Mouse (Mus musculus) frontal cortex, adult 2 months (tissue): ENCODE data around the gene Cers3. TPM values are rescaled to one million over a fixed set of nuclear protein-coding genes. Genes with fewer than 3 reads are reported as not detected.

Experiments used
- DNase-seq, 2 experiments: peaks; one replicate each; pipeline ENCODE4 v3.0.0; 2022; ENCODE audit warnings: low spot score in 1 of 2; ENCODE audit errors: extremely low spot score in 1 of 2
- polyA plus RNA-seq: library from polyadenylated mRNA; depleted of rRNA; stranded (reverse); fragments of >200 nt; gene quantifications from 2 replicates; pipeline ENCODE4 v1.2.3, GENCODE M21; 2012

The Cers3 gene
- polyA plus RNA-seq, 1 experiment = 0.34 TPM

DNA sequence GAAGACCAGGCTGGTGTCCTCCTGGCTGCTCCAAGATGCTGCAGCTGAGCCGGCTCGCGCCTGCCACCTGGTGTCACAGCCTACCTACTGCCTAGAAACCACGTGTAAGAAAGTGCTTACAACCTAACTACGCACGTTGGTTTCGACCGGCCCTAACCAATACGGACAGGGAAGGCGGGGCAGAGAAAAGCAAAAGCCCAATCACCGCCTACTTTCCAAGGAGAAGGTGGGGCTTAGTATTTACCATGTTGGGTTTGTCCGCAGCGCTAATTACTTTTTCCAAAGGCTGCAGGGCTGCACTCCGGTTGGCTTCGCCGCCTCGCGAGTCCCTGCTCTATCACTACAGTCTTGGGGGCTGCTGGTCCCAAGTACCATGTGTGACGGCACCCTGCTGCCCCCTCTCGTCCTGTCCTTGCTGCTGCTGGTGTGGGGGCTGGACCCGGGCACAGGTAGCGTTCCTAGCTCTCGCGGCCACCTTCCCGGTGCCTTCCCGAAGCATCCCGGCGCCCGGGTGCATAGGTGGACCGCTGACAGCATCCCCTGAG lies 96.2 kb downstream of the Cers3 start, which contains the start of gene Adamts17:
Adamts17 (plus strand) TSS at position 273 of the 545 bp plus-strand sequence.
- peak; percentile 96 to 98 for DNase-seq

DNA sequence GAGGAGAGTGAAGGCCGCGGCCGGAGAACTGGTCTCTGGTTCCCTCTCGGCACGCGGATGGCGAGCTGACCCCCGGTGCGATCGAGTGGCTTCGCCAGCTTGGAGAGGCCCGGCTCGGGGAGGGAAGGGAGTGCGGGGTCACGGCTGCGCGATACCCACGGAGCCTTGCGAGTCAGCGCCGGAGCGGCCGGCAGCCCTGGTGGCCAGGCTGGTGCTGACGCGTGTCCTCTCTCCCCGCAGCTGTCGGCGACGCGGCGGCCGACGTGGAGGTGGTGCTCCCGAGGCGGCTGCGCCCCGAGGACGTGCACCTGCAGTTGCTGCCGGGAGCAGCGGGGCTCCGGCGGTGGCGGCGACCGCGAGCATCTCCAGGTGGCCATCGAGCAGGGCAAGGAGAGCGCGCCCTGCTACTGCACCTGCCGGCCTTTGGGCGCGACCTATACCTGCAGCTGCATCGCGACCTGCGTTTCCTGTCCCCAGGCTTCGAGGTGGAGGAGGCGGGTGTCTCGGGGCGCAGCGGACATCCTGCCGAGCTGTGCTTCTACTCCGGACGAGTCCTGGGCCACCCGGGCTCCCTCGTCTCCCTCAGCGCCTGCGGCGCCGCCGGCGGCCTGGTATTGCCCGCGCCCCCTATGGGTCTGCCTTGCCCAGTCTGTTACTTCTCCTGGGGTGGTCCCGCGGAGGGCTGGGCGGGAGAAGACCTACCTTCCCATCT lies 96.9 kb downstream of the Cers3 start:
- no peak for DNase-seq

DNA sequence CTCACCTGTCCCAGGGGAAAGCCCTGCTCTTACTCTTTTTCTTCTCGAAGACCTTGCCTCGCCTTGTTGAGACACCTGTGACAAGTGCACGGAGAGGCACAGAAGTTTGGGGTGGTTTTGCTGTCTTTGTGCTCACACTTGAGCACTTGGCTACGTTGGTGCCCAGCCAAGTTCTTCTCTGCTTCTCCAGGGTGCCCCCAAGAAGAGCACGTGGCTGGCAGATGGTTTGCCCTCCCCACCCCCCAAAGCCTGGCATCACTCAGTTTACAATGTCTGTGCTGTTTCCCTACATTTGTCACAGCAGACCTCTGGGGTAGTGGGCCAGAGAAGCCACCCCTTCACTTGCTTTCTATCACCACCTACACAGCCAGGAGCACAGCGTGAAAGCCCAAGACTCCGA lies 97.9 kb downstream of the Cers3 start:
- no peak for DNase-seq

DNA sequence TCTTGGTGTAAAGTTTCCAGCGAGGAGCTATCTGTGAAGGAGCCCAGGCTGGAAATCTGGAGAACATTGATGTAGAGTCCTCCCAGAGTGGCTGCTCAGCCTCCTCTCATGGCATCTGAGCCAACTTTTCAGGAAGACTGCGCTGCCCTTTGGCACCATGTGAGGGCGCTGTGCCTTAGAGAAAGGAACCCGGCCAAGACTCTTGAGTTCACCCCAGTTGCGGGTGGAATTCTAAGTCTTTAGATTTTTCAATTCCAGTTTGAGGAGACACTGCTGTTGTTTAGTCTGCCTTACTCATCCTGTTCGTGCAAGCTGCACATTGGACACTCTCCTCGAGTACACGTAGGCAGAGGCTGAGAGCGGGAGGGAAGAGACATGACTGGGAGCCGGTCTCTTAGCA lies 98.7 kb downstream of the Cers3 start:
- peak; percentile 77 to 97 for DNase-seq

DNA sequence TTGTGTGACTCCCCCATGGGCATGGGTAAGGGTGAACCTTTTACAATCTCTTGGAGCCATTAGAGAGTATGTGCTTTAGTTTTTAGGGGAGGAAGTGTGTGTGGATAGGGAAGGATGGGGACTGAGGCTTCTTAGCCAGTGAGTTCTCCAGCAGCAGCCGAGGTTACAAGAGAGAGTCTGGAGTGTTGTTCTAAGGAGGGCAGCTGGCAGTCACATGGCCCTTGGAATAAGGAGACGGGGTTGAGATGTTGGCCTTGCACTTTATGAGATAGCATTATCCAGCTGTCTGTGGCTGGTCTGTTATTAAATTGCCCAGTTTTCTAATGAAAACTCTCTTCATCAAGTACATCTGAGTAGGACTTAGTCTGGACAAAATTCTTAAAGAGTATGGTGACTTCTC lies 100.5 kb downstream of the Cers3 start:
- DNase-seq = no peak

DNA sequence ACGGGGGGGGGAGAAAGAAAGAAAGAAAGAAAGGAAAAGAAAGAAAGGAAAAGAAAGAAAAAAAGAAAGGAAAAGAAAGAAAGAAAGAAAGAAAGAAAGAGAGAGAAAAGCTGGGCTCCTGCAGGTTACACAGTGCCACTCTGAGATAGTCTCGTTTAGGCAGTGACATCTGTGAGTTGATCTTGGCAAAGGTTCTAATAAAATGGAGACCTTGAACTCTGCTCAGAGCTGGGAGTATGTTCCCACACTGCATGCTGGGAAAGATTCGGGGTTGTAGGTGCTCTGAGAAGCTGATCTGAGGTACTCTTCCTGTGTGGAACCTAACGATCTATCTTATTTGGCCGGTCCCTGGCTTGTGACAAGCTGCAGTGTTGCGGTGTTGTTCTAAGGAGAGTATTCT lies 103.3 kb downstream of the Cers3 start:
- no peak for DNase-seq

DNA sequence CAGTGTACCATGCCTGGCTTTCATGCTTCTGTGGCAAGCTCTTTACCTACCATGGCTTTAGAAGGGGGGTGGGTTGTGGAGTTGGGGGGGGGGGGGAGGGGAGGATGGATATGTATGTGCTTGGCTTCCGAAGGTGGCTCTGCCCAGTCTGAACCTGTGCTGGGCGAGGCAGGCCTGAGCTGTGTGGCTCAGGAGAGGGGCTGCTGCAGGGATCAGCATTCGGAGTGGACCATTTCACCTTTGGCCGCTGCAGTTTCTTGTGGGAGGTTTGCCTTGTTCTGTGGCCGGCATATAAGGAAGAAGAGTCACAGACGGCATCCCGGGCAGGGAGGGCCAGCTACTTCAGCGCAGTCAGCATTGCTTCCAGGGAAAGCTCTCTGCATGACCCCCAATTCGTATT lies 104.0 kb downstream of the Cers3 start:
- DNase-seq = no peak

DNA sequence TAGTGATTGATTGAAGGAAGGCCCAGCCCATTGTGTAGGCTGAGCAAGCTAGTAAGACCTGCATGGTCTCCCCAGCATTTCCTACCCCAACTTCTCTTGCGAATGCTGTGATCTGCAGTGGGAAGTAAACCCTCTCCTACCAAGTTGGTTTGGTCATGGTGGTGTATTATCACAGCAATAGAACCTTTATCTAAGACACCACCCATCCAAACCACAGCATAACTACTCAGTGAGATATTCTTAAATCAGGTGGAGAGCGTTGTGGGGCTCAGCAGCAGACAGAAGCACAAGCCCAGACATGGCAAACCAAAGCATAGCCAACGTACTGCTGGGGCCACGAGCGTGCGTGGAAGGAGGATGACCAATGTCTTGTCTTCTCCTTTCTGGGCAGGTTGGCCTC lies 106.0 kb downstream of the Cers3 start:
- DNase-seq = no peak

DNA sequence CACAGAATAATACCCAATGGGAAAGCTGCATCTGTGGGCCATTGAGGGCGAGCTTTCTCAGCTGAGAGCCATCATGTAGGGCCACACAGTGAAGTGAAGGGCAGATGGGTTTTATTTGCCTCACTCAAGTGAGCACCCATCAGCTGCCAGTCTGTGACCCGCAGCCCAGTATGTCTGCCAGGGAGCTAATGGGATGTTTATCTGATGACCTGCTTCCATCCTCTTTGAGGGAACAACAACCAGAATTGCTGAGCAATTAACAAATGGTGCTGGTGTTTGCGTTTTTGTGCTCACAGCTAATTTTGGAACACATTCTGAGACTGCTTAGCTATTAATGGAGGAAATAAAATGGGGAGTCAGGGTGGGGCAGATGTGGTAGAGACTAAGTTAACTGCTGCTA lies 108.9 kb downstream of the Cers3 start:
- no peak for DNase-seq

DNA sequence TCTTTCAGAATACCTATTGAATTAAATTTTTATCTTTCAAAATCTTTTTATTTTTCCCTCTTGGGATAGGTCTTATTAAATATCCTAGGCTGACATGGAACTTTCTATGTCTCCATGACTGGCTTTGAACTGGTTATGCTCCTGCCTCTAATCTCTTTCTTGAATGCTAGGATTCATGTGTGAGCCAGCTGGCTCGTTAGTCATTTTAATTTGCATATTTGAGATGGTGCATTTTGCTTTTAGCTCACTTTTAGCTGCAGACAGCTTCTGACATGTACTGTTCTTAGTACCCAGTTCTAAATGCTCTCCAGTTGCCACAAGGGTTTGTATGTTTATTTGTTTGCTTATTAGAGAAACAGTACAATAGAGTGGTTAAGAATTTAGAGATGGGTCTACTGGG lies 114.3 kb downstream of the Cers3 start:
- no peak for DNase-seq

DNA sequence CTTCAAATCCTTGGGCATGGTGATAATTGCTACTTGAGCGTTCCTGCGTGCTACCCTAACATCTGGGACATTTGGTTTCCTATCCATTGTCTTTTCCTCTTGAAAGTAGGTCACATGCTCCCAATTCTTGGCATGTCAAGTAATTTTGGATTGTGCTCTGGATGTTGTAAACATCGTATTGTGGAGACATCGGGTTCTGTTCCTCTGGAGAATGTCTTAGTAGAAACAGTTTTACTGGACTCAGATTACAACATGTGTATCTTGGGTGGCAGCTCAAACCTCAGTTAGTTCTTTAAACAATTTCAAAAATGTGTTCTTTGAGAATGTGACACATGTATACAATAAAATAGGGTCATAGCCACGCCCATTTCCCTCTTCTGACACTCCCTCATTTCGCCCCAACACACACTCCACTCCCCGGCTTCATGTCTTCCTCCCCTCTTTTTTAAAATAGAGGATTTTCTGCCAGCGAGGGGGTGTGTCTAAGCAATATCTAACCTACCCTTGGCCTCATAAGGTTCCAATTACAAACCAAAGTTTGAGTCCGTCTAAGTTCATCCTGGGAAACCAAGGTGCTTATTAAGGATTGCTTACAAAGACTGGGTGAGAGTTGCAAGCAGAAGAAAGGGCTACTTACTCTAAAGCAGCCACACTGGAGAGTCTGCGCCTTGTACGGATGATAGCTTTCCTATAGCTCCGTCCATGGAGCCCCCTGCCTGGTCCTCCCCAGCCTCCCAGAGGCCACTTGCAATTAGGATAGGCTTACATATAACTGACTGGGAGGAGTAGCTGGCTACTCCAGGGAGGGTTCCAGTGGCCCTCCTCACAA lies 115.2 kb downstream of the Cers3 start:
- DNase-seq = no peak

DNA sequence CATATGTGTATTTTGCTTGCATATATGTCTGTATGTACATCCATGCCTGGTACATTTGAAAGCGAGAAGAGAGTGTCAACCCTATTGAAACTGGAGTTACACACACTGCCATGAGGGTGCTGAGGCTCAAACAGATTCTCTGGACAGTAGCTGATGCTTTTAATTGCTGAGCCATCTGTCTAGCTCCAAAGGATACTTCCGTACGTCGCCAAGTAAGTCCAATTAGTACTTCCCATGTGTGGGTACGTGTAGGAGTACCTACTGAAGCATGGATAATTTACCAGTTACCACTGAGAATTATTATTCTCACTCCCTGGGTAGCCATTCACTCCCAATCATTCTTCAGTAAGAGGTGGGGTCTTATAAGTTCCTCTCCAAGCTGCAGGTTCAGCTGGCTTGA lies 115.9 kb downstream of the Cers3 start:
- no peak for DNase-seq

DNA sequence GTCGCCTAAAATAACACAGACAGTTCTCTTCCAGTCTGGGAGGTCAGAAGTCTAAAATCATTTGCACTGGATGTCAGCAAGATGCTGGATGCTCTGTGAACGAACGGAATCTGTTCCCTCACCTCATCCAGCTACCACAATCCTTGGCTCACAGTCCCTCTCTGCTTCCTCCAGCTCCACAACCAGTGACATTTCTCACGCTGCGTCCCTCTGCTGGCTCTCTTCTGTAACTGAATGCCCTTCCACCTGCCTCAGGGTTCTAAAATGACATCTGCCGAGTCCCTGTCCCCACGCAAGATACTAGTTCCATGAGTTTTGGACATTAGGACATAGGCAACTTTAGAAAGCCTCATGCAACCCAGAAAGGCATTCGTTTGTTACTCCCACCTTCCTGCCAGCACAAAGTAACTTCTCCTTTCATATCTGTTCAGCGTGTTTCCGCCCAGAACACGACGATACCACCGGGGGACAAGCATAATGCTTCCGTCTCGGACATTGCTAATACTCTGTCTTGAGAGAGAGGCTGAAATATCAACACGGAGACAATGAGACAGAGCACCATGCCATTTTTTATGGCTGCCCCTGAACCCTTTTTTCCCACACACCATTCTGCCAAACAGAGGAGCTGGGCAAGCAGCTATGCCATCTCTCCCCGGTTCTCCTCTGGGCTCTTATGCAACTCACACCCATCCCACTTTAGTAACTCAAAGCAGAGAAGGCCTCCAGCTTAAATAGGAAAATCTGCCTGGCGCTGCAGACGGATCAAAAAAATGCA lies 123.8 kb downstream of the Cers3 start:
- peak; percentile 39 to 41 for DNase-seq

DNA sequence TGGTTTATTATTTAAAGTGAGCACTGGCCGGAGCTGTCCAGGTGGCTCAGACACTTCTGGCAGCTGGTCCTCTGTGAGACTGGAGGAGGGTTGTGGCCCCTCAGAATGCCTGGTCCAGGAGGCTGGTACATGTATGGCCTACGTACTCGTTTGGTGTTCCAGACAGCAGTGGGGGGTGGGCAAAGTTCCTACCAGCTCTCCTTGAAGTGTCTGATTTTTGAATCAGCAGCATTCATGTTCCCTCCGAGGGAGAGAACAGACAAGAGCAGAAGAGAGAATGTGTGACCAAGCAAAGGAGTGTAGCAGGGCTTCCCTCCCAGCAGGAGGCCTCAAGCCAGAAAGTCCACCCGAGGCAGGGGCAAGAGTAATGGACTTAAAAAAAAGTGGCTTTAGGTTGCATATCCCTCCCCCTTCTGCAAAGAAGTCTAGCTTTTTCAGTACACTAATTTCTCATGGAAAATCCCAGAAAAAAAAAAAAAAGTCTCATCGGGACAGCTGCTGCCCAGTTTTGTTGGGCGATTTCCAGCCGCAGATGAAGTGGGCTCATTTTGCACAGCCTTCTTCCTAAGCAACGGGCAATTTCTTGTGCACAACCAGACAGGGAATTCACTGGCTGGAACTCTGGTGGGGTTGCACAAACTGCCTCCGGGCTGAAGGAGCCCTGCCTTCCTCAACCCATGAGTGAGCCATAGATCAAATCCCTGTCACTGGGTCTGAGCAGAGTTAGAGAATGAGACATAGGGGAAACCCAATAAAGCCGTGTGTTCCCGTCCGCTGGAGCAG lies 124.6 kb downstream of the Cers3 start:
- peak; percentile 34 to 74 for DNase-seq

DNA sequence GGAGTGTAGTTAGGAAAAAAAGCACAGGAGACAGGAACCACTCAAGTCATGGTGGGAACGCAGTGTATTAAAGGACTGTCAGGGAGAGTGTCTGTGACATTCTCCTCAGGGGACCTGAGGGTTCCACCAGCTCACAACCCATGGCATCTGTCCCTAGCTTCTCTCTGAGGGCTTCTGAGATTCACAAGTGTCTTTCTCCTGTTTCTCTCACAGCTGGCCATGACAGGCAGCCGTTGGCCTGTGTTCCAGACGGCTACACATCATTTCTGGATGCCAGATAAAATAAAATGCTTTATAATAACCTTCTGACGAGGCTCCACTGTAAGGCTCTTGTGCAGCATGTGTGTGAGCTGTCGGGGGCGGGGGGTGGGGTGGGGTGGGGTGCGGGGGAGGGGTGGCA lies 128.2 kb downstream of the Cers3 start:
- DNase-seq = no peak

DNA sequence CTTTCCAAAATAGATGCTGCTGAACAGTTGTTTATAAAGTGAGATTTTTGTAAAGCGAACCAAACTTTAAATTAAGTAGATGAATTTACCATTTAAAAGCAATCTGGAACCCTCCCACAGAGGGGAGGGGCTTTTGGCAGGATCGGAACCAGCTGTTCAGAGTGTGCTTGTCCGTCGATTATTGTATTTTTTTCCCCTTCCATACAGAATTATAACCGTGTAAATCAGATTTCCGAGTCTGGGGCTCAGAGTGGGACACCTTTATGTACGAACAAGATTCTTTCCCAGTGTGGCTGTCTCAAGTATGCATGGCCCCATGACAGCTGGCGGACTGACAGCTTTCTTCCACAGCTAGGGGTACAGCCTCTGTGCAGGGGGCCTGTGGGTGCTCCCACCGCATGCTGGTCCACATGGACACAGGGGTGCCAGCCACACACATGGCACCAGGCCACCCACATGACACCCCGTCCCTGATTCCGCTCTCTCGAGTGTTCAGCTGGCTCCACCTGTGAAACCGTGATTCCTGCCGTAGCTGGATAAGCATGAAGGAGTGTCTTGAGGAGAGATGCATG lies 128.7 kb downstream of the Cers3 start:
- DNase-seq = no peak

DNA sequence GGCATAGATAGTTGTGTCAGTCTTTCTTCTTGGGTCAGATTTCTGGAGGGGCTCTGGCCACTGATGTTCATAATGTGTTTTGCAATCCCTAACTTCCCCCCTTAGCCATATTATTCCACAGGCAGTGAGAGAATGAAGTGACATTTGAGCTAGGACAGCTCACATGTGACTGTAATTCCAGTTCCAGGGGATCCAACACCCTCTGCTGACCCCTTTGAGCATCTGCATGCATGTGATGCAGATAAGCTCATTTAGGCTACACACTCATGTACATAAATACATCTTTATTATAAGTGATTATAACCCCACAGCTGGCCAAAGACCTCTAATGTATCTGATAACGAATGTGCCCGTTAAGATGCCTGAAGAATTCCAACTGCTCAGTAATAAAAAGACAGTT lies 129.9 kb downstream of the Cers3 start:
- DNase-seq = no peak
